Mouse (Mus musculus) liver, embryonic 14.5 days (tissue): Measurements from ENCODE around the gene Trmt2a.

Experiments
- CTCF ChIP-seq: IDR thresholded peaks from 2 replicates; pipeline ENCODE4 v1.5.1; 2016; ENCODE audit warnings: antibody characterized with exemption, low read depth, control low read depth
- EP300 ChIP-seq: IDR thresholded peaks from 2 replicates; pipeline ENCODE4 v1.6.1; 2016; ENCODE audit warnings: antibody characterized with exemption, low read depth

DNA sequence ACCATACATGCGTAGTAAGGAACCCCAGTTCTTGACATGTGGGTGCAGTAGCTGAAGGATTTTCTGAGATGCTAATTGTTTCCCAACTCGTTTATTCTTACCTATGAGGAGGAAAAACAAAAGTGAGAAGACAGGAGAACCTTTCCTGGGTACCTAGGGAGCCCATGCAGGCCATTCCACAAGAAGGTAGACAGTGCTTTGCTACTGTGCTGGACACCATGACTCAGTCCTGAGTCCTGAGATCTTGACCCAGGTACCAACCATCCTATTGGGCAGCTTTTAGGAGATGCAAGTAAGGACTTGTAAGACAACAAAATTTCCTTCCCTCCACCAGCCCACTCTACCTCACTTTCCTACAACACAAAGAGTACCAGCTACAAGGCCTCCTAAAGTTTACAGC lies 9.7 kb downstream of the Trmt2a start, which contains the start of gene Gm49776:
- TF ChIP-seq EP300 = no peak
- no peak for TF ChIP-seq CTCF
